Mouse (Mus musculus): ENCODE data around the gene Cnbd2. TPM values are rescaled to one million over a fixed set of nuclear protein-coding genes. Genes with fewer than 3 reads are reported as not detected.

The Cnbd2 gene
- polyA plus RNA-seq, 1 experiment from 2014 or later: 4.5 TPM

GRCm38 (mm10) chr2:156420694-156421380 lies 108.7 kb downstream of the Cnbd2 start, which contains the start of gene Epb41l1:
Epb41l1 (plus strand) TSS chr2:156420909.
- peak; percentile 77 for DNase-seq (ENCODE audit: low spot score)
- 1% methylated on average over 61 of the region's 76 CpGs for WGBS
- Histone ChIP-seq H3K4me2 (ENCODE audit: low read depth, low read length, severe bottlenecking) (peak within 1 kb of the TSS; percentile 100), H3K36me3 (ENCODE audit: control insufficient read depth, insufficient read depth, low read length) (no peaks in the 10 kb centered on the region), H3K4me3 (ENCODE audit: low read depth, low read length) (peak within 1 kb of the TSS; percentile 57), H3K4me1 (replicated peaks; ENCODE audit: control insufficient read depth, insufficient read depth, low read length) (no peaks in the 10 kb centered on the region; the same call in 1 of the 2 replicates), H3K9ac (ENCODE audit: low read length) (peak within 1 kb of the TSS; percentile 67), H3K27me3 (ENCODE audit: control insufficient read depth, insufficient read depth, low read length) (peaks cover 26% of the 10 kb centered on the region), H3K27ac (ENCODE audit: low read depth, low read length) (no peak within 1 kb of the TSS), H3K9me3 (ENCODE audit: control insufficient read depth, low read length) (no peaks in the 10 kb centered on the region)
- peak; percentile 58 for ATAC-seq (replicated peaks; ENCODE audit: low FRiP score)

- DNase-seq (ENCODE audit: low spot score) (peak; percentile 70), ATAC-seq (replicated peaks; ENCODE audit: low FRiP score) (peak; percentile 74)
- H3K4me3 ChIP-seq (ENCODE audit: low read depth, low read length): peak overlapping the region; percentile 57
- peak overlapping the region; percentile 100 for H3K4me2 ChIP-seq (ENCODE audit: low read depth, low read length, severe bottlenecking)
- no peaks in the 10 kb centered on the region for H3K36me3 ChIP-seq (ENCODE audit: control insufficient read depth, insufficient read depth, low read length)
- H3K9me3 ChIP-seq (ENCODE audit: control insufficient read depth, low read length): no peaks in the 10 kb centered on the region
- H3K9ac ChIP-seq (ENCODE audit: low read length): peak overlapping the region; percentile 67
- 1% methylated on average over 36 of the region's 36 CpGs for WGBS
- H3K27me3 ChIP-seq (ENCODE audit: control insufficient read depth, insufficient read depth, low read length): peaks cover 26% of the 10 kb centered on the region
- H3K4me1 ChIP-seq (replicated peaks; ENCODE audit: control insufficient read depth, insufficient read depth, low read length): no peaks in the 10 kb centered on the region; the same call in 1 of the 2 replicates
- H3K27ac ChIP-seq (ENCODE audit: low read depth, low read length): no peak overlapping the region
Measured at GRCm38 (mm10) chr2:156421381-156422110, 109.4 kb downstream of the Cnbd2 start.

- Histone ChIP-seq H3K9ac (ENCODE audit: low read length) (no peak overlapping the region; the same call in 1 of the 2 replicates), H3K4me3 (ENCODE audit: low read depth, low read length) (no peak overlapping the region), H3K4me1 (replicated peaks; ENCODE audit: control insufficient read depth, insufficient read depth, low read length) (no peaks in the 10 kb centered on the region; the same call in 1 of the 2 replicates), H3K36me3 (ENCODE audit: control insufficient read depth, insufficient read depth, low read length) (no peaks in the 10 kb centered on the region), H3K27me3 (ENCODE audit: control insufficient read depth, insufficient read depth, low read length) (peaks cover 26% of the 10 kb centered on the region), H3K4me2 (ENCODE audit: low read depth, low read length, severe bottlenecking) (peak overlapping the region; percentile 9; the same call in 1 of the 2 replicates), H3K27ac (ENCODE audit: low read depth, low read length) (no peak overlapping the region), H3K9me3 (ENCODE audit: control insufficient read depth, low read length) (no peaks in the 10 kb centered on the region)
- ATAC-seq (replicated peaks; ENCODE audit: low FRiP score) (no peak), DNase-seq (ENCODE audit: low spot score) (no peak)
- 11% methylated on average over 7 of the region's 8 CpGs for WGBS
Measured at GRCm38 (mm10) chr2:156422631-156423030, 110.5 kb downstream of the Cnbd2 start.

GRCm38 (mm10) chr2:156423672-156424071 lies 111.6 kb downstream of the Cnbd2 start:
- Histone ChIP-seq H3K9me3 (ENCODE audit: control insufficient read depth, low read length) (no peaks in the 10 kb centered on the region), H3K36me3 (ENCODE audit: control insufficient read depth, insufficient read depth, low read length) (no peaks in the 10 kb centered on the region), H3K27ac (ENCODE audit: low read depth, low read length) (no peak overlapping the region), H3K9ac (ENCODE audit: low read length) (no peak overlapping the region), H3K4me2 (ENCODE audit: low read depth, low read length, severe bottlenecking) (no peak overlapping the region), H3K27me3 (ENCODE audit: control insufficient read depth, insufficient read depth, low read length) (peaks cover 26% of the 10 kb centered on the region), H3K4me3 (ENCODE audit: low read depth, low read length) (no peak overlapping the region), H3K4me1 (replicated peaks; ENCODE audit: control insufficient read depth, insufficient read depth, low read length) (no peaks in the 10 kb centered on the region; the same call in 1 of the 2 replicates)
- 85% methylated on average over 4 of the region's 4 CpGs for WGBS
- ATAC-seq (replicated peaks; ENCODE audit: low FRiP score) (no peak), DNase-seq (ENCODE audit: low spot score) (no peak)

Small RNAs within 50 kb of the gene (microRNA-seq; reads per million reads assigned to microRNA genes)
- gene Gm22758 (ENCODE audit: insufficient number of aligned reads): not detected
- gene Gm22759 (ENCODE audit: insufficient number of aligned reads): not detected

Other genes with a start within 250 kb of the Cnbd2 start
- gene Spag4, start 247.1 kb upstream of the Cnbd2 start, polyA plus RNA-seq (2014; fragmentation: Nextera tagmentation; extraction: Ambion mirVana): 5.0 and 6.3 TPM in 2 replicates
- gene Cpne1, start 200.3 kb upstream of the Cnbd2 start, polyA plus RNA-seq (2014; fragmentation: Nextera tagmentation; extraction: Ambion mirVana): 48.7 and 58.8 TPM in 2 replicates
- gene Rbm12, start 200.3 kb upstream of the Cnbd2 start, polyA plus RNA-seq (2014; fragmentation: Nextera tagmentation; extraction: Ambion mirVana): 45.7 and 47.6 TPM in 2 replicates
- gene Gm28036, start 185.2 kb upstream of the Cnbd2 start, polyA plus RNA-seq (2014; fragmentation: Nextera tagmentation; extraction: Ambion mirVana): 18.8 and 20.8 TPM in 2 replicates
- gene Romo1, start 168.3 kb upstream of the Cnbd2 start, polyA plus RNA-seq (2014; fragmentation: Nextera tagmentation; extraction: Ambion mirVana): 345 and 347 TPM in 2 replicates
- 37.2 and 38.3 TPM in 2 replicates for gene Nfs1, start 168.1 kb upstream of the Cnbd2 start, polyA plus RNA-seq (2014; fragmentation: Nextera tagmentation; extraction: Ambion mirVana)
- gene Rbm39, start 132.1 kb upstream of the Cnbd2 start, polyA plus RNA-seq (2014; fragmentation: Nextera tagmentation; extraction: Ambion mirVana): 630 and 681 TPM in 2 replicates
- gene Phf20, start 115.8 kb upstream of the Cnbd2 start, polyA plus RNA-seq (2014; fragmentation: Nextera tagmentation; extraction: Ambion mirVana): 87.7 and 92.9 TPM in 2 replicates
- gene Scand1, start 405 bp downstream of the Cnbd2 start, polyA plus RNA-seq (2014; fragmentation: Nextera tagmentation; extraction: Ambion mirVana): 78.0 and 84.0 TPM in 2 replicates
- 3.1 and 3.6 TPM in 2 replicates for gene Epb41l1, start 108.6 kb downstream of the Cnbd2 start, polyA plus RNA-seq (2014; fragmentation: Nextera tagmentation; extraction: Ambion mirVana)
- 45.9 and 50.0 TPM in 2 replicates for gene Aar2, start 235.3 kb downstream of the Cnbd2 start, polyA plus RNA-seq (2014; fragmentation: Nextera tagmentation; extraction: Ambion mirVana)